Mouse (Mus musculus) liver, embryonic 12.5 days (tissue): Measurements from ENCODE around the gene Sec14l3. TPM values are rescaled to one million over a fixed set of nuclear protein-coding genes. Genes with fewer than 3 reads are reported as not detected.

Experiments used
- ATAC-seq: fragments of 200-750 bp; cut with Nextera tagmentation; 2 replicates; pipeline ENCODE4 v1.8.0; 2017; ENCODE audit warnings: moderate number of reproducible peaks, mild to moderate bottlenecking, moderate library complexity
- H3K27ac ChIP-seq: fragments of 300-500 bp; sonication (generic); 2 replicates; pipeline ENCODE4 v1.5.1; 2016; ENCODE audit warnings: mild to moderate bottlenecking
- H3K27me3 ChIP-seq: fragments of 300-500 bp; sonication (generic); replicated peaks from 2 replicates; pipeline ENCODE4 v1.6.1; 2016; ENCODE audit warnings: mild to moderate bottlenecking, moderate library complexity
- H3K36me3 ChIP-seq: fragments of 300-500 bp; sonication (generic); 2 replicates; pipeline ENCODE4 v1.6.1; 2016; ENCODE audit warnings: mild to moderate bottlenecking, moderate library complexity
- H3K4me1 ChIP-seq: fragments of 300-500 bp; sonication (generic); 2 replicates; pipeline ENCODE4 v1.6.1; 2016
- H3K4me2 ChIP-seq: fragments of 300-500 bp; sonication (generic); 2 replicates; pipeline ENCODE4 v1.6.1; 2016; ENCODE audit warnings: mild to moderate bottlenecking, moderate library complexity
- H3K4me3 ChIP-seq: fragments of 300-500 bp; sonication (generic); 2 replicates; pipeline ENCODE4 v1.5.1; 2016; ENCODE audit warnings: mild to moderate bottlenecking, moderate library complexity
- H3K9ac ChIP-seq: fragments of 300-500 bp; sonication (generic); 2 replicates; pipeline ENCODE4 v1.6.1; 2016; ENCODE audit warnings: mild to moderate bottlenecking, moderate library complexity
- H3K9me3 ChIP-seq: fragments of 300-500 bp; sonication (generic); replicated peaks from 2 replicates; pipeline ENCODE4 v1.6.1; 2016; ENCODE audit warnings: mild to moderate bottlenecking, moderate library complexity
- WGBS: fragments of 180-500 bp; shearing (Covaris S2); methylation state at CpG from one replicate; pipeline ENCODE4 v1.1.7; 2016; ENCODE audit not compliant: insufficient replicate concordance; 5-methylcytosine and 5-hydroxymethylcytosine counted together
- polyA plus RNA-seq: library from polyadenylated mRNA; unstranded; fragments of >200 nt; fragmentation: Nextera tagmentation; extraction: Ambion mirVana; gene quantifications from 2 replicates; pipeline ENCODE4 v1.2.1, GENCODE M21; 2016

The Sec14l3 gene
- polyA plus RNA-seq, 1 experiment from 2014 or later, result not detected

- no peak for ATAC-seq
- Histone ChIP-seq H3K4me1 (peaks cover 43% of the 10 kb centered on the region), H3K27ac (no peak overlapping the region), H3K27me3 (peaks cover 43% of the 10 kb centered on the region), H3K4me3 (no peak overlapping the region), H3K9me3 (peaks cover 5% of the 10 kb centered on the region; the same call in 1 of the 2 replicates), H3K4me2 (no peak overlapping the region), H3K36me3 (no peaks in the 10 kb centered on the region), H3K9ac (no peak overlapping the region)
- 66% methylated on average over 3 of the region's 3 CpGs for WGBS
Measured at GRCm38 (mm10) chr11:4121691-4122090, 57.0 kb downstream of the Sec14l3 start.

- Histone ChIP-seq H3K9ac (no peak overlapping the region), H3K9me3 (peaks cover 11% of the 10 kb centered on the region; the same call in 1 of the 2 replicates), H3K4me2 (no peak overlapping the region), H3K27me3 (peaks cover 37% of the 10 kb centered on the region), H3K4me1 (peaks cover 38% of the 10 kb centered on the region), H3K27ac (no peak overlapping the region), H3K36me3 (no peaks in the 10 kb centered on the region), H3K4me3 (no peak overlapping the region)
- WGBS, result 62% methylated on average over 5 of the region's 5 CpGs
- ATAC-seq, result no peak
Measured at GRCm38 (mm10) chr11:4122226-4122625, 57.6 kb downstream of the Sec14l3 start.

GRCm38 (mm10) chr11:4122742-4123579 is 58.3 kb downstream of the Sec14l3 start, which contains the start of gene Sec14l2:
Gene Sec14l2 (minus strand): TSS chr11:4123415.
- Histone ChIP-seq H3K36me3 (no peaks in the 10 kb centered on the region), H3K9ac (peak within 1 kb of the TSS; percentile 28; the same call in 1 of the 2 replicates), H3K27me3 (peaks cover 30% of the 10 kb centered on the region), H3K9me3 (peaks cover 11% of the 10 kb centered on the region; the same call in 1 of the 2 replicates), H3K27ac (peak within 1 kb of the TSS; percentile 41), H3K4me3 (peak within 1 kb of the TSS; percentile 14), H3K4me1 (peaks cover 36% of the 10 kb centered on the region), H3K4me2 (peak within 1 kb of the TSS; percentile 46)
- ATAC-seq, result peak; percentile 47; the same call in 1 of the 2 replicates
- WGBS, result 40% methylated on average over 10 of the region's 10 CpGs

- no peak overlapping the region for H3K4me3 ChIP-seq
- ATAC-seq, result 0 out of 2 replicates have a peak, but pooled peaks have one; percentile 28
- H3K4me1 ChIP-seq, result peaks cover 33% of the 10 kb centered on the region
- 38% methylated on average over 5 of the region's 5 CpGs for WGBS
- H3K27me3 ChIP-seq, result peaks cover 21% of the 10 kb centered on the region
- H3K9me3 ChIP-seq, result peaks cover 11% of the 10 kb centered on the region; the same call in 1 of the 2 replicates
- H3K9ac ChIP-seq, result no peak overlapping the region
- H3K4me2 ChIP-seq, result peak overlapping the region; percentile 46
- H3K36me3 ChIP-seq, result no peaks in the 10 kb centered on the region
- peak overlapping the region; percentile 41; the same call in 1 of the 2 replicates for H3K27ac ChIP-seq
Measured at GRCm38 (mm10) chr11:4123922-4124321, 59.3 kb downstream of the Sec14l3 start.

GRCm38 (mm10) chr11:4127059-4127458 is 62.4 kb downstream of the Sec14l3 start:
- H3K36me3 ChIP-seq, result no peaks in the 10 kb centered on the region
- ATAC-seq, result no peak
- H3K9ac ChIP-seq, result no peak overlapping the region
- no peak overlapping the region for H3K4me3 ChIP-seq
- 67% methylated on average over 1 of the region's 1 CpGs for WGBS
- no peak overlapping the region for H3K27ac ChIP-seq
- H3K4me2 ChIP-seq, result no peak overlapping the region
- no peaks in the 10 kb centered on the region for H3K27me3 ChIP-seq
- peaks cover 11% of the 10 kb centered on the region; the same call in 1 of the 2 replicates for H3K9me3 ChIP-seq
- peaks cover 41% of the 10 kb centered on the region for H3K4me1 ChIP-seq

Other genes with a start within 250 kb of the Sec14l3 start
- 0.15 and 0.20 TPM in 2 replicates for gene Osbp2, start 200.9 kb upstream of the Sec14l3 start, polyA plus RNA-seq
- gene 4921536K21Rik, start 169.7 kb upstream of the Sec14l3 start, polyA plus RNA-seq, result 0.05 TPM in 1 of 2 replicates, not detected in the other
- 0.80 and 0.95 TPM in 2 replicates for gene Dusp18, start 169.6 kb upstream of the Sec14l3 start, polyA plus RNA-seq
- gene Slc35e4, start 150.2 kb upstream of the Sec14l3 start, polyA plus RNA-seq, result 0.86 and 1.2 TPM in 2 replicates
- gene Tcn2, start 132.7 kb upstream of the Sec14l3 start, polyA plus RNA-seq, result 14.0 and 14.5 TPM in 2 replicates
- 72.0 and 74.0 TPM in 2 replicates for gene Pes1, start 100.9 kb upstream of the Sec14l3 start, polyA plus RNA-seq
- 0.11 and 0.13 TPM in 2 replicates for gene 4930556J24Rik, start 88.1 kb upstream of the Sec14l3 start, polyA plus RNA-seq
- 0.72 and 0.85 TPM in 2 replicates for gene Gal3st1, start 81.2 kb upstream of the Sec14l3 start, polyA plus RNA-seq
- 0.62 and 0.71 TPM in 2 replicates for gene Sec14l4, start 33.4 kb upstream of the Sec14l3 start, polyA plus RNA-seq
- 32.2 and 35.9 TPM in 2 replicates for gene Mtfp1, start 30.6 kb downstream of the Sec14l3 start, polyA plus RNA-seq
- gene Sec14l2, start 58.6 kb downstream of the Sec14l3 start, polyA plus RNA-seq, result 5.4 and 5.9 TPM in 2 replicates
- gene Rnf215, start 70.4 kb downstream of the Sec14l3 start, polyA plus RNA-seq, result 9.7 and 10.6 TPM in 2 replicates
- gene Ccdc157, start 95.5 kb downstream of the Sec14l3 start, polyA plus RNA-seq, result 1.4 and 1.5 TPM in 2 replicates
- gene Sf3a1, start 95.5 kb downstream of the Sec14l3 start, polyA plus RNA-seq, result 41.7 and 42.1 TPM in 2 replicates
- gene Tbc1d10a, start 121.9 kb downstream of the Sec14l3 start, polyA plus RNA-seq, result 9.8 and 10.7 TPM in 2 replicates
- gene Castor1, start 153.4 kb downstream of the Sec14l3 start, polyA plus RNA-seq, result 2.1 and 2.3 TPM in 2 replicates
- 0.48 and 0.55 TPM in 2 replicates for gene Osm, start 171.6 kb downstream of the Sec14l3 start, polyA plus RNA-seq
- not detected in 2 replicates for gene Lif, start 192.7 kb downstream of the Sec14l3 start, polyA plus RNA-seq